Mouse (Mus musculus) induced T-regulatory cell, adult 2 months (primary cell): ENCODE measurements around the gene Olfr502.
"Not testable (repeated sequence)": the region's sequence is repeated elsewhere in the genome, so short reads cannot be mapped to it uniquely, and the experiment has no call there.

Experiments
- DNase-seq: peaks from one replicate; pipeline ENCODE4 v3.0.0-alpha.2; 2012; ENCODE audit warnings: low read depth

The Olfr502 gene

DNA sequence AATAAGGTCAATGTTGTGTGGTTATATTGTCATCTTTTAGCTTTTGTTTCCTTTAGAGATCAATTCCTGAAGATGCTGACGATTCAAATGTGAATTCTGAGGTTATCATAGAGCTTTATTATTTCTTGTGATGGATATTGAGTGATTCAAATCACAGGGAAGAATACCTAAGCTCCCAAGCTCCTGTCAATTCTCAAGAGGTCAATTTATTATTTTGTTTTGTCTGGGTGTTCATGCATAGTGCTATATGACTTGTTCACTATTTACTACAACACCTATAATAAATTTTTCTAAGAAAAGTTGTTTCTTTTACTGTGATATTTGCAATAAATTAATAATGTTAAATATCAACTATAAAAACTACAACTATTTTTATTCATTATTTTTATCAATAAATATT, at the start of gene Olfr502:
Gene Olfr502, minus strand, starts transcription at position 101 of the 400 bp plus-strand sequence.
- DNase-seq: no peak

DNA sequence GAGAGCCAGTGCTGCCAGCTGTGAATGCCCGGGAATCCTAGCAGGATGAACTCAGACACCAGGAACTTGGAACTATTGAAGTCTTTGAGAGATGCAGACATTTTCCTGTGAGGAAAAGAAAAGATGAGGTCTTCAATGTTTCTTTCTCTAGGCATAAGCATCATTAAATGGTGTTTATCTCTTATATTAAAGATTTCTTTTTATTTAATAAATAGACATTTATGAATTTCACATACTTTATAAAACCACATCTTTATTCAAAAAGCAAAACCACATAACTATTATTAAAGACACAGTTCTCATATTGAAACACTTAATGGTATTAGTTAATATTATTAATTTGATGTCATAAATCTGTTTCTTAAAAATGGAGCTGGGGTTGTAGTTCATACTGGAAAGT, 40.8 kb upstream of the Olfr502 start, which contains the start of gene Olfr504:
Gene Olfr504, minus strand, starts transcription at position 101 of the 400 bp plus-strand sequence.
- DNase-seq: no peak

DNA sequence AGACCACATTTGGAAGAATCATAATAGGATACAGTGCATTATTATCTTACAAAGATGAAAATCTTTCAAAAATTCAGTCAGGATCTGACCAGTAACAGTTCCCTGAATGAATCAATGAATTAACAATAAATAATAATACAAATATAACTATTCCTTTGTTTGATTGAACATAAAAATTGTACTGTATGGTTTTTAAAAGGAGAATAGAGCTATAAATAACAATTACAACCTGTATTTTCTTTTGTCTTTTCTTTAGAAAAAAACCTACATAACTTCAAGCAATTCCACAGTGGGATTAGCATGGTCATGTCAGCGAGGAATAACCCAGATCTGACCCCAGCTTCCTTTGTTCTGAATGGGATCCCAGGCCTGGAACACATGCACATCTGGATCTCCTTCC, 19.4 kb upstream of the Olfr502 start, which contains the start of gene Olfr503:
Gene Olfr503, plus strand, starts transcription at position 301 of the 400 bp plus-strand sequence.
- not testable (repeated sequence) for DNase-seq

DNA sequence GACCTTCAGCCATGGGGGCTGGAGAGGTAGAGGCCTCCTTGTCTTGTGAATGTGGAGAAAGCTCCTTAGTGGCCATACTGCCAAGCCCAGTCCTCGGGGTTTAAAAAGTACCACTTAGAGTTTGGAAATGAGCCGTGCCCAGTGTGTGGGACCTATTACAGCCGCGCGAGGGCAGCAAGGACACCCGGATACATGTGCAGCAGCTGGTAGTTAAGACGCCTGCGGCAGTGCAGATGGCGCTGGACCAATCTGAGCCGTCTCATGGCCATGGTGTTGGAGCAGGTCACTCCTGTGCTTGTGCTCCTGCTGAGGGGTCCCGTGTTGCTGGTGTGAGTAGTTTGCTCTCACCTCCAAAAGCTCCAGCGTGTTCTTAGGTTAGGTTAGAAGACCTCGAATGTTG, 17.6 kb upstream of the Olfr502 start:
- DNase-seq: no peak
